Mouse (Mus musculus): Measurements from ENCODE around the gene Zcchc8. TPM values are rescaled to one million over a fixed set of nuclear protein-coding genes. Genes with fewer than 3 reads are reported as not detected.

The Zcchc8 gene
- polyA plus RNA-seq, 1 experiment from 2014 or later = 73.6 TPM

DNA sequence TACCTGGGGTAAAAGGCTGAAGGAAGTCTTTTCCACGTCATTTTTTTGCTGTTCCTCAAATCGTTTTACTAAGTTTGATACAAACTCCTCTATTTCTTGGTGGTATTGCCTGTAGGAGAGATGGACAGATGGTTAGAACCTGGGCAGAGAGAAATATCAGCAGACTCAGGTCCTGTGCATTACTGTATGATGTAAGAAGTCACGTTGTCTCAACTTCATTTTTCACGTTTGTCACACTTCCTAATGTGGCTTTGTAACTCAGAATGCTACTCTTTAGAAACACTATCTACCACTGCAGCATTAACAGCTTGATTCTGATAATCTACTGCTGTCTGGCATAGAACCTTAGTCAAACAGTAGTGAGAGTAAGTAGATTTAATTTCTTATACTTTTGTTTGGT, 6.3 kb downstream of the Zcchc8 start:
- no peak for ATAC-seq (ENCODE audit: insufficient number of reproducible peaks, low FRiP score, low TSS enrichment, low read depth)
- H3K9me3 ChIP-seq (replicated peaks) = no peaks in the 10 kb centered on the region
- no peaks in the 10 kb centered on the region for H3K27me3 ChIP-seq
- H3K36me3 ChIP-seq = peaks cover 66% of the 10 kb centered on the region
- H3K4me3 ChIP-seq (replicated peaks) = no peak overlapping the region
- peaks cover 21% of the 10 kb centered on the region; the same call in 1 of the 2 replicates for H3K4me1 ChIP-seq
- WGBS = 82% methylated on average over 4 of the region's 4 CpGs
- H3K4me2 ChIP-seq (replicated peaks) = no peak overlapping the region
- H3K27ac ChIP-seq (replicated peaks) = no peak overlapping the region
- H3K9ac ChIP-seq = no peak overlapping the region

GRCm38 (mm10) chr5:123713782-123714181, 7.1 kb downstream of the Zcchc8 start:
- no peak for ATAC-seq (ENCODE audit: insufficient number of reproducible peaks, low FRiP score, low TSS enrichment, low read depth)
- H3K36me3 ChIP-seq = peaks cover 74% of the 10 kb centered on the region
- no peak overlapping the region for H3K27ac ChIP-seq (replicated peaks)
- peaks cover 13% of the 10 kb centered on the region; the same call in 1 of the 2 replicates for H3K4me1 ChIP-seq
- 92% methylated on average over 6 of the region's 6 CpGs for WGBS
- H3K4me2 ChIP-seq (replicated peaks) = no peak overlapping the region
- H3K9ac ChIP-seq = no peak overlapping the region
- H3K4me3 ChIP-seq (replicated peaks) = no peak overlapping the region
- no peaks in the 10 kb centered on the region for H3K9me3 ChIP-seq (replicated peaks)
- no peaks in the 10 kb centered on the region for H3K27me3 ChIP-seq

- Histone ChIP-seq H3K27me3 (no peaks in the 10 kb centered on the region), H3K9me3 (replicated peaks) (no peaks in the 10 kb centered on the region), H3K27ac (replicated peaks) (no peak overlapping the region), H3K4me1 (no peaks in the 10 kb centered on the region), H3K36me3 (peaks cover 94% of the 10 kb centered on the region), H3K4me2 (replicated peaks) (no peak overlapping the region), H3K9ac (no peak overlapping the region), H3K4me3 (replicated peaks) (no peak overlapping the region)
- WGBS = 77% methylated on average over 4 of the region's 4 CpGs
- ATAC-seq (ENCODE audit: insufficient number of reproducible peaks, low FRiP score, low TSS enrichment, low read depth) = no peak
Measured at GRCm38 (mm10) chr5:123709571-123709970, 11.3 kb downstream of the Zcchc8 start.

GRCm38 (mm10) chr5:123708598-123708997, 12.3 kb downstream of the Zcchc8 start:
- no peaks in the 10 kb centered on the region for H3K4me1 ChIP-seq
- H3K9ac ChIP-seq = no peak overlapping the region
- no peaks in the 10 kb centered on the region for H3K27me3 ChIP-seq
- H3K4me3 ChIP-seq (replicated peaks) = no peak overlapping the region
- H3K36me3 ChIP-seq = peaks cover 93% of the 10 kb centered on the region
- no peaks in the 10 kb centered on the region for H3K9me3 ChIP-seq (replicated peaks)
- ATAC-seq (ENCODE audit: insufficient number of reproducible peaks, low FRiP score, low TSS enrichment, low read depth) = no peak
- WGBS = 88% methylated on average over 12 of the region's 12 CpGs
- no peak overlapping the region for H3K4me2 ChIP-seq (replicated peaks)
- H3K27ac ChIP-seq (replicated peaks) = no peak overlapping the region

- ATAC-seq (ENCODE audit: insufficient number of reproducible peaks, low FRiP score, low TSS enrichment, low read depth) = no peak
- Histone ChIP-seq H3K4me3 (replicated peaks) (no peak overlapping the region), H3K27me3 (no peaks in the 10 kb centered on the region), H3K9ac (no peak overlapping the region), H3K4me1 (no peaks in the 10 kb centered on the region), H3K4me2 (replicated peaks) (no peak overlapping the region), H3K9me3 (replicated peaks) (no peaks in the 10 kb centered on the region), H3K27ac (replicated peaks) (no peak overlapping the region), H3K36me3 (peaks cover 67% of the 10 kb centered on the region)
- 66% methylated on average over 11 of the region's 11 CpGs for WGBS
Measured at GRCm38 (mm10) chr5:123700625-123701024, 20.3 kb downstream of the Zcchc8 start.

GRCm38 (mm10) chr5:123699198-123699597, 21.7 kb downstream of the Zcchc8 start:
- Histone ChIP-seq H3K27ac (replicated peaks) (no peak overlapping the region), H3K9ac (no peak overlapping the region), H3K9me3 (replicated peaks) (no peaks in the 10 kb centered on the region), H3K4me3 (replicated peaks) (no peak overlapping the region), H3K4me1 (no peaks in the 10 kb centered on the region), H3K36me3 (peaks cover 54% of the 10 kb centered on the region), H3K4me2 (replicated peaks) (no peak overlapping the region), H3K27me3 (no peaks in the 10 kb centered on the region)
- no peak for ATAC-seq (ENCODE audit: insufficient number of reproducible peaks, low FRiP score, low TSS enrichment, low read depth)
- 20% methylated on average over 3 of the region's 3 CpGs for WGBS

GRCm38 (mm10) chr5:123696961-123697360, 23.9 kb downstream of the Zcchc8 start:
- Histone ChIP-seq H3K9me3 (replicated peaks) (no peaks in the 10 kb centered on the region), H3K36me3 (peaks cover 33% of the 10 kb centered on the region), H3K27me3 (no peaks in the 10 kb centered on the region), H3K9ac (no peak overlapping the region), H3K4me3 (replicated peaks) (no peak overlapping the region), H3K27ac (replicated peaks) (peak overlapping the region; percentile 39; the same call in 1 of the 2 replicates), H3K4me2 (replicated peaks) (no peak overlapping the region), H3K4me1 (no peaks in the 10 kb centered on the region)
- ATAC-seq (ENCODE audit: insufficient number of reproducible peaks, low FRiP score, low TSS enrichment, low read depth) = no peak
- 80% methylated on average over 4 of the region's 4 CpGs for WGBS

- Histone ChIP-seq H3K4me2 (replicated peaks) (no peak overlapping the region), H3K27me3 (no peaks in the 10 kb centered on the region), H3K36me3 (peaks cover 26% of the 10 kb centered on the region), H3K9me3 (replicated peaks) (no peaks in the 10 kb centered on the region), H3K4me1 (no peaks in the 10 kb centered on the region), H3K27ac (replicated peaks) (0 out of 2 replicates have a peak overlapping the region, but pooled peaks have one; percentile 39), H3K4me3 (replicated peaks) (no peak overlapping the region), H3K9ac (no peak overlapping the region)
- no peak for ATAC-seq (ENCODE audit: insufficient number of reproducible peaks, low FRiP score, low TSS enrichment, low read depth)
- 88% methylated on average over 7 of the region's 7 CpGs for WGBS
Measured at GRCm38 (mm10) chr5:123696244-123696643, 24.7 kb downstream of the Zcchc8 start.

DNA sequence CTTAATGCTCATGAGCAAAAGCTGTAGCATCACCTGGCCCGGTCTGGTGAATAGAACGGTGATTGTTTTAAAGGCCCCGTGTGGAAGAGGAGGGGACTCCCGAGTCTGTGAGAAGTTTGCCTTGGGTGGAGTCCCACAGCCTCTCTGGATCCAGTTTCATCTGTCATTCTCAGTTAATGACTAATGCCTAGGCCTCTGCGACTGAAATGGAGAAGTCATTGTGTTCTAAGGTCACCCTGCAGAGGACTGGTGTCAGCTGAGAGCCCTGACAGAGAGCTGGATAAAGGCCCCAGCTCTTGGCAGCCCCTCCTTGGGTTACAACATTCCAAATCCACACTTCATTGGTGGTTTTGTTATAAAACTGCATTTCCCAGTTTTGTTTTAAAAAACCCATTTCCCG, 26.4 kb downstream of the Zcchc8 start:
- no peaks in the 10 kb centered on the region for H3K9me3 ChIP-seq (replicated peaks)
- no peak overlapping the region for H3K27ac ChIP-seq (replicated peaks)
- H3K4me1 ChIP-seq = no peaks in the 10 kb centered on the region
- H3K4me2 ChIP-seq (replicated peaks) = no peak overlapping the region
- 42% methylated on average over 6 of the region's 6 CpGs for WGBS
- peaks cover 11% of the 10 kb centered on the region for H3K36me3 ChIP-seq
- ATAC-seq (ENCODE audit: insufficient number of reproducible peaks, low FRiP score, low TSS enrichment, low read depth) = no peak
- H3K27me3 ChIP-seq = no peaks in the 10 kb centered on the region
- H3K9ac ChIP-seq = no peak overlapping the region
- no peak overlapping the region for H3K4me3 ChIP-seq (replicated peaks)

- Histone ChIP-seq H3K36me3 (no peaks in the 10 kb centered on the region), H3K9ac (peak within 1 kb of the TSS; percentile 89), H3K4me3 (replicated peaks) (peak within 1 kb of the TSS; percentile 86), H3K27ac (replicated peaks) (peak within 1 kb of the TSS; percentile 92), H3K9me3 (replicated peaks) (no peaks in the 10 kb centered on the region), H3K27me3 (no peaks in the 10 kb centered on the region), H3K4me2 (replicated peaks) (peak within 1 kb of the TSS; percentile 79), H3K4me1 (peaks cover 21% of the 10 kb centered on the region)
- peak; percentile 72 for ATAC-seq (ENCODE audit: insufficient number of reproducible peaks, low FRiP score, low TSS enrichment, low read depth)
- under 1% methylated on average over 60 of the region's 64 CpGs for WGBS
Measured at GRCm38 (mm10) chr5:123684221-123685144, 36.4 kb downstream of the Zcchc8 start, which contains the start of gene Clip1. TSS of gene Clip1 (minus strand) at chr5:123684618.

DNA sequence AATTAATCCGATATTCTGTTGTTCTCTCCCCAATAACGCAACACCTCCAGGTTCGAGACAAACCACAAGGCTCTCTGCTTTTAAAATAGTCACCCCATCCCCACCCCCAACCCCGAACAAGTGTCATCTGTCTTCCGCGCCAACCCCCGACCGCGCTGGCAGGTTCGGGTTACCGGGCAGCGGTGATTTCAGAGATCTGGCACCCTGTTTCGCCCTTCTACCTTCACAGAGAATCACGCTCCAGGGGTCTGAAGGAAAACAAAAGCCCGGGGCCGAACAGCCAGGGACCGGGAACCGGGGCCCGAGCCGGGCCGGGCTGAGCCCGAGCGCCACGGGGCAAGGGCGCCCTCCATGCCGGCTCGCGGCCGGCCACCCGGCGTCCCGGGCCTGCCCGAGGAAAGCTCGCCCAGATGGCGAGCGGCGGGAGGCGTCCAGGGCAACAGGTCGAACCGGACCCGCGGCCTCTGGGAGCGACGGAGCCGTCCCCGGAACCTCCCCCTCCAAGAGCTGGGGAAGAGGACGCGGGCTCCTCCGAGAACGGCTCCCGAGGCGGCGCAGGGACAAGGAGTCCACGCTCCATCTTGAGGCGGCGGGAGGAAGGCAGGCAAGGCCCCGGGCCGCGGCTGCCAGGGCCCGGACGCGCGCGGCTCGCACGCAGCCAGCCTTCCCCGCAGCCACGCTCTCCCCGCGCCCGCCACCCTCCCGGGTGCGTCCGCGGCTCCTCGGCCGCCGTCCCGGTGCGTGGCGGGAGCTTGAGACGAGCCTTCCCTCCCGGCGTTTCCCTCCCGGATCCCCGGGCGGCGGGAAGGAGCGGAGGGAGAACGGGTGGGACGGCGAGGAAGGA, 37.3 kb downstream of the Zcchc8 start:
- peak overlapping the region; percentile 86 for H3K4me3 ChIP-seq (replicated peaks)
- under 1% methylated on average over 89 of the region's 92 CpGs for WGBS

More for the DNA sequence above, 37.3 kb downstream of the Zcchc8 start:
- H3K4me1 ChIP-seq = peaks cover 21% of the 10 kb centered on the region
- H3K36me3 ChIP-seq = no peaks in the 10 kb centered on the region
- no peaks in the 10 kb centered on the region for H3K9me3 ChIP-seq (replicated peaks)
- H3K27me3 ChIP-seq = no peaks in the 10 kb centered on the region
- peak overlapping the region; percentile 79 for H3K4me2 ChIP-seq (replicated peaks)
- H3K27ac ChIP-seq (replicated peaks) = peak overlapping the region; percentile 92
- peak; percentile 64 for ATAC-seq (ENCODE audit: insufficient number of reproducible peaks, low FRiP score, low TSS enrichment, low read depth)
- H3K9ac ChIP-seq = peak overlapping the region; percentile 89

All from embryonic facial prominence, embryonic 15.5 days (tissue).